In the genomic region with DNA sequence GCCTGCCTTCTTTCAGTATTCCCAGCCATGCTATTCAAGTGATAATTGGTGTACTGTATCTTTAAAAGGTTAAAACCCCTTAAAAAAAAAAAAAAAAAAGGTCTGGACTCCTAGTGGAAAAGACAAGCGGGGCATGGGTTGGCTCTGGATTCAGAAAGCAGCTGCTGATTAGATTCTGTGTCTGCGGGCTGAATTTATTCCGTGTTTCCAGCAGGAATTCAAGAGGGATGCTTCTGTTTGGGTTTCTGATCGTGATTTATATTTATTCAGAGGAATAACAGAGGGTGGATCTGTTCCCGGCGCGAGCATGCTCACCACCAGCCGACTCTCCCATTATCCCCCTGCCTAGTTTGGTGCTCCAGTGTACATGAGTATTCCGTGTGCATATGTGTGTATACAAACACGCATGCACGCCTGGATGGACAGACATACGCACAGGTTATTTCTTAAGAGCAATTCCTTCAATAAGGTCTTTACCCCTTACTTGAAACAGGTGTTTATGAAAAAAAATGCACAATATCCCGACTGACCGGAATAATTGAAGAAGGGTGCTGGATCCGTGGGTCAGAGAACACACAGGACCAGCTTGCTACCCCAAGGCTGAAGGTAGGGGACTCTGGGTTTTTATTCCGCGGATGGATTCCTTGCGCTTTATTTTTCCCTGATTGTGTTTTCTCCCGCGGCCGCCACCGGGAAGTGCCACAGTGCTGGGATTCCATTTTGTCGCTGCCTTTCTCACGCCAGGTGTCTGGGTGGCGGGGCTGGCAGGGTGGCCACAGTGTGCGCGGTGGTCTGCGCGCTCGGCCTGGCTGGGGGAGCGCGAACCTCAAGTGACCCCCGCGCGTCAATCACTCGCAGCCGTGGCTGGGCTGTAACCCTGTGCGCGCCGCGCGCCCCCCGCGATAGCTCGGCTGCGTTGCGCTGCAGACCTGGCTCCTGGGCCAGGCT, we compare ENCODE assay signal across 8 mouse cellular contexts.
DNase-seq lines count a peak whose midpoint lies in the region; ATAC-seq and TF ChIP-seq lines count a peak whose summit lies in the region.

No protein-coding gene starts in this region.

- peak overlapping the region; percentile 20; the same call in 1 of the 2 replicates for H3K4me3 ChIP-seq in spleen, adult 2 months (ENCODE audit: extremely low read depth, insufficient read depth, insufficient read length)
- peak overlapping the region; percentile 67 for H3K4me3 ChIP-seq in midbrain, embryonic 10.5 days
- peak overlapping the region; percentile 55 for H3K4me3 ChIP-seq in stomach, embryonic 16.5 days (replicated peaks; ENCODE audit: low read length)

- no peak for TF ChIP-seq POLR2A in spleen, adult 2 months (IDR thresholded peaks at IDR 0.05; ENCODE audit: low read depth, low read length)

- H3K27me3 ChIP-seq in spleen, adult 2 months (ENCODE audit: control insufficient read depth, insufficient read depth, low read length): no peaks in the 10 kb centered on the region
- H3K27me3 ChIP-seq in midbrain, embryonic 10.5 days (ENCODE audit: low read depth, poor library complexity, severe bottlenecking): peaks cover 70% of the 10 kb centered on the region
- no peaks in the 10 kb centered on the region for H3K27me3 ChIP-seq in stomach, embryonic 16.5 days (ENCODE audit: control insufficient read depth, insufficient read depth, low read length)

- TF ChIP-seq CTCF in spleen, adult 2 months (IDR thresholded peaks at IDR 0.05; ENCODE audit: extremely low read depth, insufficient read depth, insufficient read length, insufficient replicate concordance): no peak

- intact Hi-C loops in heart, postnatal 14 days (cut with DNase I): loop anchor here (5.0 kb wide), 2 partner anchors 82 to 293 kb away; a partner anchor contains a TSS

- no peak; the same call in 1 of the 2 replicates for ATAC-seq in stomach, embryonic 16.5 days (ENCODE audit: insufficient read depth, low FRiP score)

- H3K27ac ChIP-seq in spleen, adult 2 months (ENCODE audit: insufficient read depth, low read length): no peak overlapping the region
- peak overlapping the region; percentile 65 for H3K27ac ChIP-seq in midbrain, embryonic 10.5 days (replicated peaks)
- H3K27ac ChIP-seq in stomach, embryonic 16.5 days (ENCODE audit: low read length): peak overlapping the region; percentile 58

- H3K4me2 ChIP-seq in stomach, embryonic 16.5 days (ENCODE audit: low read depth, low read length): peak overlapping the region; percentile 72

- 11% methylated on average over 47 of the region's 47 CpGs for WGBS in spleen, adult 2 months
- 3% methylated on average over 47 of the region's 47 CpGs for WGBS in midbrain, embryonic 10.5 days
- 3% methylated on average over 47 of the region's 47 CpGs for WGBS in stomach, embryonic 16.5 days

- no peaks in the 10 kb centered on the region for H3K9me3 ChIP-seq in midbrain, embryonic 10.5 days (replicated peaks)
- H3K9me3 ChIP-seq in stomach, embryonic 16.5 days (replicated peaks; ENCODE audit: control insufficient read depth, low read length): no peaks in the 10 kb centered on the region

- peak overlapping the region; percentile 71 for H3K9ac ChIP-seq in stomach, embryonic 16.5 days (ENCODE audit: low read length)

- no peak for DNase-seq in spleen, adult 2 months (ENCODE audit: low read depth in 1 of 2, low spot score in 2 of 2)
- DNase-seq in spleen, postnatal 10 days (ENCODE audit: low spot score in 2 of 2): no peak
- DNase-seq in embryo, embryonic 9.5 days (ENCODE audit: extremely low spot score): peak; percentile 21
- peak; percentile 27 to 52 for DNase-seq in heart, postnatal 14 days
- peak; percentile 54 to 66 for DNase-seq in layer of hippocampus, postnatal 10 days (ENCODE audit: low spot score in 2 of 2)
- peak; percentile 39 for DNase-seq in midbrain, embryonic 10.5 days (ENCODE audit: low spot score)
- DNase-seq in spleen, adult 12 weeks (ENCODE audit: low spot score): no peak

- peaks cover 9% of the 10 kb centered on the region for H3K4me1 ChIP-seq in spleen, adult 2 months (ENCODE audit: control insufficient read depth, insufficient read depth, insufficient read length)
- H3K4me1 ChIP-seq in midbrain, embryonic 10.5 days: peaks cover 44% of the 10 kb centered on the region
- peaks cover 20% of the 10 kb centered on the region for H3K4me1 ChIP-seq in stomach, embryonic 16.5 days (ENCODE audit: control insufficient read depth, insufficient read depth, low read length)

- H3K36me3 ChIP-seq in spleen, adult 2 months (ENCODE audit: control insufficient read depth, insufficient read depth, low read length): no peaks in the 10 kb centered on the region
- H3K36me3 ChIP-seq in midbrain, embryonic 10.5 days: no peaks in the 10 kb centered on the region
- no peaks in the 10 kb centered on the region for H3K36me3 ChIP-seq in stomach, embryonic 16.5 days (ENCODE audit: control insufficient read depth, insufficient read depth, low read length)

Comparison
In these comparisons a context has a peak if more than half of its experiments do, and no peak if none do; other contexts are left out.
1. DNase-seq: peak in embryo, embryonic 9.5 days (single experiment), heart, postnatal 14 days (2 of 2), layer of hippocampus, postnatal 10 days (2 of 2) and midbrain, embryonic 10.5 days (single experiment); none in spleen, adult 2 months (0 of 2), spleen, postnatal 10 days (0 of 2) and spleen, adult 12 weeks (single experiment).
2. Peak in every context shown above with its lines, with median percentiles within 50 percentile points of each other: H3K4me3 ChIP-seq.